Mouse (Mus musculus) limb, embryonic 11.5 days (tissue): ENCODE results near the gene Slc19a1. TPM values are rescaled to one million over a fixed set of nuclear protein-coding genes. Genes with fewer than 3 reads are reported as not detected.

Source experiments
- ATAC-seq: fragments of 200-750 bp; cut with Nextera tagmentation; 2 replicates; pipeline ENCODE4 v1.8.0; 2017; ENCODE audit warnings: low read depth; ENCODE audit not compliant: insufficient number of reproducible peaks, low FRiP score, low TSS enrichment
- DNase-seq: peaks from one replicate; pipeline ENCODE4 v3.0.0-alpha.2; 2015; ENCODE audit warnings: low spot score
- H3K27ac ChIP-seq: fragments of 300-500 bp; sonication (generic); replicated peaks from 2 replicates; pipeline ENCODE4 v1.5.1; 2014; ENCODE audit warnings: low read depth, mild to moderate bottlenecking, low read length
- H3K27me3 ChIP-seq: fragments of 300-500 bp; sonication (generic); 2 replicates; pipeline ENCODE4 v1.6.1; 2014; ENCODE audit warnings: mild to moderate bottlenecking, low read length, mixed read lengths; ENCODE audit not compliant: control insufficient read depth, insufficient read depth
- H3K36me3 ChIP-seq: fragments of 300-500 bp; sonication (generic); 2 replicates; pipeline ENCODE4 v1.6.1; 2014; ENCODE audit warnings: mild to moderate bottlenecking, low read length, moderate library complexity, mixed read lengths; ENCODE audit not compliant: control insufficient read depth, insufficient read depth
- H3K4me1 ChIP-seq: fragments of 300-500 bp; sonication (generic); 2 replicates; pipeline ENCODE4 v1.6.1; 2014; ENCODE audit warnings: low read length, mixed read lengths; ENCODE audit not compliant: control insufficient read depth, insufficient read depth
- H3K4me2 ChIP-seq: fragments of 300-500 bp; sonication (generic); 2 replicates; pipeline ENCODE4 v1.6.1; 2014; ENCODE audit warnings: low read depth, mild to moderate bottlenecking, moderate library complexity; ENCODE audit not compliant: severe bottlenecking
- H3K4me3 ChIP-seq: fragments of 300-500 bp; sonication (generic); 2 replicates; pipeline ENCODE4 v1.5.1; 2014; ENCODE audit warnings: low read depth, low read length
- H3K9ac ChIP-seq: fragments of 300-500 bp; sonication (generic); 2 replicates; pipeline ENCODE4 v1.6.1; 2014; ENCODE audit warnings: mild to moderate bottlenecking, low read length
- H3K9me3 ChIP-seq: fragments of 300-500 bp; sonication (generic); 2 replicates; pipeline ENCODE4 v1.6.1; 2016; ENCODE audit warnings: low read length; ENCODE audit not compliant: control insufficient read depth
- WGBS: fragments of 180-500 bp; shearing (Covaris S2); extraction: QIAGEN DNeasy Blood & Tissue Kit; methylation state at CpG from one replicate; pipeline ENCODE4 v1.1.7; 2014; 5-methylcytosine and 5-hydroxymethylcytosine counted together
- polyA plus RNA-seq: library from polyadenylated mRNA; unstranded; fragments of >200 nt; fragmentation: Nextera tagmentation; extraction: Ambion mirVana; gene quantifications from 2 replicates; pipeline ENCODE4 v1.2.1, GENCODE M21; 2014

The Slc19a1 gene
- polyA plus RNA-seq, 1 experiment from 2014 or later: 29.2 TPM

DNA sequence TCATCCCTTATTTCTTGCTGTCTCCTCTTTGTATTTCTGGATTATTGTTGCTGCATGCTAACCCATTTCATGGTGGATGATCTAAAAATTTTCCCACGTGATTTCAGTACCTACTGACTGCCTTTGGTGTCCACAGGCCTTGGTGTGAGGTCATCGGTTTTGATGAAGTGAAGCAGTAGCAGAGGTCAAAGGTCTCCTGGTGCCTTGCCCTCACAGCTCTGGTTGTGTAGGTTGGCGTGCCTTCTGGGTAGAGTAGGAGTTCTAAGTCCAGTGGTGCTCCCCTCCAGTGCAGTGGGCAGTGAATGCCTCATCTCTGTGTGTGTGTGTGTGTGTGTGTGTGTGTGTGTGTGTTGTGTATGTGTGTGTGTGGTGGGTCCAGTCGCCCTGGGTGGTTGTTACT lies 16.2 kb downstream of the Slc19a1 start:
- Histone ChIP-seq H3K27me3 (no peaks in the 10 kb centered on the region), H3K9ac (no peak overlapping the region), H3K4me3 (no peak overlapping the region), H3K4me2 (no peak overlapping the region), H3K36me3 (peaks cover 27% of the 10 kb centered on the region), H3K4me1 (no peaks in the 10 kb centered on the region), H3K27ac (no peak overlapping the region), H3K9me3 (no peaks in the 10 kb centered on the region)
- no peak for DNase-seq
- WGBS: 83% methylated on average over 4 of the region's 4 CpGs
- ATAC-seq: no peak

DNA sequence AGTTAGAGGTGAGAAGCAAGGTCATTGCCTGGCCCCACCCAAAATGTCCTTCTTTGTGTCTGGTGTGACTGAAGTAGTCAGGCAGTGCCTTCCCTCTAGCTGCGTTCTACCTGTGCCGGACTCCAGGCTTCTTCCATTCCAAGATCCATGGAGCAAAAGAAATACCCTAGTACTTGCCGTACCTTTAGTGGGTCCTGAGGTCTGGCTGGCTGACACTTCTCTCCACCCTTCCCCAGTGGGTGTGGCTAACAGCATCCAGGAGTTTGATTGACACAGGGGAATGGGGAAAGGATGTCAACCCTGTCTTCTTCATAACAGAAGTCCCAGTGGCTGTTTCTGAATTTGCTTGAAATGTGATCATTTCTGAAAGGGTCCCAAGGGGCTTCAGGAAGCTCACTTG lies 16.6 kb downstream of the Slc19a1 start:
- Histone ChIP-seq H3K36me3 (peaks cover 29% of the 10 kb centered on the region), H3K4me1 (no peaks in the 10 kb centered on the region), H3K9me3 (no peaks in the 10 kb centered on the region), H3K4me2 (no peak overlapping the region), H3K4me3 (no peak overlapping the region), H3K27me3 (no peaks in the 10 kb centered on the region), H3K9ac (no peak overlapping the region), H3K27ac (no peak overlapping the region)
- 96% methylated on average over 3 of the region's 3 CpGs for WGBS
- no peak for ATAC-seq
- DNase-seq: no peak

DNA sequence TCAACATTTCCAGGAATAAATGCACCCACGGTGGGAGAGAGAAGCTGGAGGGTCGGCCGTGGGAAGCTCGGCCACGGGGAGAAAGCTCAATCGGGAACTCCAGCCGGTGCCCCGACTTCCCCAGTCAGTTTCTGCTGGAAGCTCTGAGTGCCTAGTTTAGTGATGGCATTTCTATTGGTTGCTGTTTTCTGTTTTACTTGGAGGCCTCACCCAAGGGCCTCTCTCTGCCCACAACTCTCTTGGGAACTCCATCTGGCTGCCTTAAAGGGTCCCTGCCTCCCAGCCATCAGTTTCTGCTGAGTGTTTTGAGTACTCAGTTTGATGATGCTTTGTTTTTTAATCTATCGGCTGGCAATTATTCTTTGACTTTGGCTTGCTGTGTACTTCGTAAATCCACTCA lies 24.7 kb downstream of the Slc19a1 start:
- H3K9ac ChIP-seq: no peak overlapping the region
- no peaks in the 10 kb centered on the region for H3K4me1 ChIP-seq
- H3K4me3 ChIP-seq: no peak overlapping the region
- peaks cover 8% of the 10 kb centered on the region; the same call in 1 of the 2 replicates for H3K36me3 ChIP-seq
- ATAC-seq: no peak
- no peak overlapping the region for H3K4me2 ChIP-seq
- no peak overlapping the region for H3K27ac ChIP-seq
- no peaks in the 10 kb centered on the region for H3K27me3 ChIP-seq
- no peak for DNase-seq
- WGBS: 82% methylated on average over 10 of the region's 10 CpGs
- no peaks in the 10 kb centered on the region for H3K9me3 ChIP-seq

DNA sequence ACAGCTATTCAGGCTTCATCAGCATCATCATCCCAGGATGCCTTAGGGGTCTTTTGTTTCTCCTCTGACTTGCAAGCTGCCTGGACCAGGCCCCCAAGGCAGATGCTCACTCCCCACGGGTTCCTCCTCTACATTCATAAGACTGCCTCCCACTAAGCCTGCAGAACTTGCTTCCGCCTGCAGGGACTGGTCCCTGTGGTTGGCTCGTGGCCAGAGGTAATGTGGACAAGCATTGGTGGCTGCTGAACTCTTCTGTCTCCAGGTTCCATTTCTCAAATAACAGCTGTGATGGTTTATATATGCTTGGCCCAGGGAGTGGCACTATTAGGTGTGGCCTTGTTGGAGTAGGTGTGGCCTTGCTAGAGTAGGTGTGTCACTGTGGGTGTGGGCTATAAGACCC lies 29.4 kb downstream of the Slc19a1 start:
- WGBS: 80% methylated on average over 3 of the region's 3 CpGs
- Histone ChIP-seq H3K9me3 (no peaks in the 10 kb centered on the region), H3K9ac (no peak overlapping the region), H3K4me2 (no peak overlapping the region), H3K36me3 (peaks cover 3% of the 10 kb centered on the region; the same call in 1 of the 2 replicates), H3K27ac (no peak overlapping the region), H3K4me1 (no peaks in the 10 kb centered on the region), H3K4me3 (no peak overlapping the region), H3K27me3 (no peaks in the 10 kb centered on the region)
- ATAC-seq: no peak
- no peak for DNase-seq

DNA sequence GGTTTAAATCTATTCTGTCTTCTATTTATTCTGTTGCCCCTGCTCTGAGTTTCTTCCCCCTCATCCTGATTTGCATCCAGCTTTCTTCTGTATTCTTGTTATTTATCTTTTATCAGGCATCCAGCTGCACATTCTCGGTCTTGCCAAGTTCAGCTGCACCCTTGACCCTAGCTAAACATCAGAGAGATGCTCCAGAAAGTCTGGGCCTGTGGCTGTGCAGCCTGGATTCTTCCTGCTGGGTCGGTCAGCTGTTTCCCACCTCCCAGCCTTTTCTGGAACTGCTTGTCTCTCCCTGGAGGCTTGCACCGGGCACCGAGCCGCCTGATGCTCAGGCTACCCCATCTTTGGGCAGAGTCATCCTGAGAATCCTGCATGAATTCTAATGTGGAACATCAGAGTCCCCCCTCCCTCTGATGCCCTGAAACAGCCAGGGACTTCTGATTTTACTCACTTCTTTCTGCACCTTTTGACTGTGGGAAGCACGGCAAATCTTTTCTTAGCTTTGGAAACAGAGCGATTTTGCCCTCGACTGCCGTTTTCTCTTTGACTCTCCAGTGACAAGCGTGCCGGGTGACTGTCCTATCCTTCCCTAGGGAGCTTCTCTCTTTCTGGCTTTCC lies 30.5 kb downstream of the Slc19a1 start:
- Histone ChIP-seq H3K27ac (no peak overlapping the region), H3K4me3 (no peak overlapping the region), H3K27me3 (no peaks in the 10 kb centered on the region), H3K36me3 (peaks cover 3% of the 10 kb centered on the region; the same call in 1 of the 2 replicates), H3K4me2 (no peak overlapping the region), H3K9me3 (no peaks in the 10 kb centered on the region), H3K4me1 (no peaks in the 10 kb centered on the region), H3K9ac (no peak overlapping the region)
- ATAC-seq (no peak), DNase-seq (no peak)
- 91% methylated on average over 11 of the region's 11 CpGs for WGBS

DNA sequence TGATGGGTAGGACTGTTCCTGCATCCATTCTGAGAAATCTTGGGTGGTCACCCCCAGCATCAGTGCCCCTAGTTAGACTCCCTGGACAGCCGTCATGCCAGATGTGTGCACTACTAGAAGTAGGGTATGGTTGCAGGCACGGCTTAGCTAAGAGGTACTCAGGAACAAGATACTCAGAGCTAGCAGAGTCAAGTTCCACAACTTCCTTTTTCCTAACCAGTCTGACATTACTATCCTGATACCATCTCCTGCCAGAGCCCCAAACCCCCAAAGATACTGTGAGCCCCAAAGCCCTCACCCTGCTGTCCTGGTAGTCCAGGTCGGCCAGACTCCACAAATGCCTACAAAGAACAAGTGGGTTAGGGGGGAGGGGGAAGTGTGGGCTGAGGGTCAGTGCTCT lies 32.2 kb downstream of the Slc19a1 start:
- Histone ChIP-seq H3K27ac (no peak overlapping the region), H3K27me3 (no peaks in the 10 kb centered on the region), H3K36me3 (peaks cover 3% of the 10 kb centered on the region; the same call in 1 of the 2 replicates), H3K4me3 (no peak overlapping the region), H3K4me2 (no peak overlapping the region), H3K9ac (no peak overlapping the region), H3K4me1 (no peaks in the 10 kb centered on the region), H3K9me3 (no peaks in the 10 kb centered on the region)
- DNase-seq (no peak), ATAC-seq (no peak)
- 90% methylated on average over 3 of the region's 3 CpGs for WGBS

DNA sequence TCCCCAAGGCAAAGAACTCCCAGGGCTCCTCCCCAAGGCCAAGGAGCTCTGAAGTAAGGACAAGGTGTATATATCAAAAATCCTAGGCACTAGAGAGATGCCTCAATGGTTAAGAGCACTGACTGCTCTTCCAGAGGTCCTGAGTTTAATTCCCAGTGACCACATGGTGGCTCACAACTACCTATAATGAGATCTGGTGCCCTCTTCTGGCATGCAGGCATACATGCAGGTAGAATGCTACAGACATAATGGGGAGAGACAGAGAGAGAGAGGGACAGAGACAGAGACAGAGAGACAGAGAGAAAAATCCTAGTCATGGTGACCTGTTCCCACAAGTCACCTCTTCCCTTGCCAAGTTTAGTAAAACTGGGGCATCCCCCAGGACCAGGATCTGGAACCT lies 32.6 kb downstream of the Slc19a1 start:
- no peak overlapping the region for H3K4me2 ChIP-seq
- H3K27me3 ChIP-seq: no peaks in the 10 kb centered on the region
- no peaks in the 10 kb centered on the region for H3K4me1 ChIP-seq
- no peak overlapping the region for H3K27ac ChIP-seq
- no peak for ATAC-seq
- no peaks in the 10 kb centered on the region for H3K9me3 ChIP-seq
- no peak overlapping the region for H3K9ac ChIP-seq
- no peak overlapping the region for H3K4me3 ChIP-seq
- peaks cover 3% of the 10 kb centered on the region; the same call in 1 of the 2 replicates for H3K36me3 ChIP-seq
- DNase-seq: no peak

DNA sequence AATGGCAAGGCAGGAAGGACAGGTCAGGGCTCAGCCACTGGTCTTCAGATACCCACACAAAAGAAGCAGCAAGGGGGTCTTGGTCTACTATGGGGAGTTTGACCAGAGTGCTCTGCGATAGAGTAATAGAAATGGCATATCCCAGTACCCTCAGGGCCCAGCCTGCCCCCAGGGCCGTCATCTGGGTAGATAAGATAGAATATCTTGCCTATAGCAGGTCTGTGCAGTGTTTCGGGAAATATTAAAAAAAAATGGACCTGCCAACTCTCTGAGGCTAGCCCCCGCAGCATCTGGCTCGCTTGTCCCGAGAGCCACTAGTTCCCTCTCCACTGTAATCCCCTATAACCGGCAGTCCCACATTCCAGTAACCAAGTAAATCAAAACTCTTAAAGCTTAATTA lies 36.4 kb downstream of the Slc19a1 start:
- 92% methylated on average over 7 of the region's 7 CpGs for WGBS
- DNase-seq: no peak
- H3K4me1 ChIP-seq: no peaks in the 10 kb centered on the region
- H3K9ac ChIP-seq: no peak overlapping the region
- ATAC-seq: no peak
- peaks cover 7% of the 10 kb centered on the region for H3K36me3 ChIP-seq
- H3K27me3 ChIP-seq: no peaks in the 10 kb centered on the region
- no peak overlapping the region for H3K27ac ChIP-seq
- H3K4me2 ChIP-seq: no peak overlapping the region
- no peak overlapping the region for H3K4me3 ChIP-seq
- H3K9me3 ChIP-seq: no peaks in the 10 kb centered on the region

DNA sequence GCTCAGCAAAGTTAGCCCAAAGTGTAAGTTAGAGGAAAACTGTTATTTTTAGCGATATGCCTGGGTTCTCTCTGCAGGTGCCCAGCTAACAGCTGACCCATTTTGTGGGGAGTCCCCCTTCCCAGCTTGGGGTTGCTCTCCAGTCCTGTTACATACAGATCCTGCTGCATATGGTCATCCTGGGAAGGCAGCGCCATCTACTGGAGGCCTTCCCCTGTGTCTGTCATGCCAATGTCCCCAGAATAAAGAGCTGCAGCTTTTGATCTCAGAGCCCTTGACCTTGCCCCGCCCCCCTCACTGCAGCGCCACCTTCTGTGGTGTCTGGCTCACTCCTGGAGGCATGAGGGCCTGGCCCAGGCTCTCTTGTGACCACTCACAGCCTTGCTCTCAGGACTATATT lies 38.0 kb downstream of the Slc19a1 start:
- no peak for ATAC-seq
- H3K9ac ChIP-seq: no peak overlapping the region
- H3K27ac ChIP-seq: no peak overlapping the region
- WGBS: 50% methylated on average over 4 of the region's 4 CpGs
- no peak overlapping the region for H3K4me2 ChIP-seq
- H3K36me3 ChIP-seq: peaks cover 6% of the 10 kb centered on the region
- DNase-seq: peak; percentile 80
- no peaks in the 10 kb centered on the region for H3K4me1 ChIP-seq
- H3K9me3 ChIP-seq: no peaks in the 10 kb centered on the region
- H3K27me3 ChIP-seq: no peaks in the 10 kb centered on the region
- no peak overlapping the region for H3K4me3 ChIP-seq
